Mouse (Mus musculus) small intestine, adult 2 months (tissue): Measurements from ENCODE around the gene Ubac2. TPM values are rescaled to one million over a fixed set of nuclear protein-coding genes. Genes with fewer than 3 reads are reported as not detected.

Experiments used
- H3K27ac ChIP-seq: fragments of 200-500 bp; 2 replicates; pipeline ENCODE4 v1.5.1; 2012; ENCODE audit warnings: low read depth, low read length, control low read depth, inconsistent platforms; ENCODE audit not compliant: insufficient read depth
- H3K27me3 ChIP-seq: fragments of 200-500 bp; 2 replicates; pipeline ENCODE4 v1.6.1; 2012; ENCODE audit warnings: mild to moderate bottlenecking, moderate library complexity, low read length, inconsistent platforms; ENCODE audit not compliant: control insufficient read depth, insufficient read depth
- H3K36me3 ChIP-seq: fragments of 200-500 bp; 2 replicates; pipeline ENCODE4 v1.6.1; 2012; ENCODE audit warnings: mild to moderate bottlenecking, low read length, control low read depth, inconsistent platforms; ENCODE audit not compliant: control insufficient read depth, insufficient read depth
- H3K4me1 ChIP-seq: fragments of 200-500 bp; 2 replicates; pipeline ENCODE4 v1.6.1; 2012; ENCODE audit warnings: low read length, inconsistent platforms, mixed read lengths; ENCODE audit not compliant: control insufficient read depth, insufficient read depth, insufficient read length
- H3K4me3 ChIP-seq: fragments of 200-500 bp; 2 replicates; pipeline ENCODE4 v1.5.1; 2012; ENCODE audit warnings: low read depth, mild to moderate bottlenecking, control low read depth, inconsistent platforms, low read length, moderate library complexity
- CTCF ChIP-seq: fragments of 200-500 bp; IDR thresholded peaks from 2 replicates; pipeline ENCODE4 v1.5.1; 2012; ENCODE audit warnings: low read depth, mild to moderate bottlenecking, control low read depth, inconsistent platforms, low read length, moderate library complexity, mixed read lengths; ENCODE audit not compliant: insufficient replicate concordance, insufficient read length; ENCODE audit errors: extremely low read depth
- POLR2A ChIP-seq: fragments of 200-500 bp; IDR thresholded peaks from 2 replicates; pipeline ENCODE4 v1.6.1; 2012; ENCODE audit warnings: low read depth, mild to moderate bottlenecking, control low read depth, inconsistent platforms, low read length, moderate library complexity
- WGBS: fragments of 180-500 bp; shearing (Covaris S2); methylation state at CpG from one replicate; pipeline ENCODE4 v1.1.7; 2018; 5-methylcytosine and 5-hydroxymethylcytosine counted together
- polyA plus RNA-seq: library from polyadenylated mRNA; depleted of rRNA; stranded (reverse); fragments of >200 nt; gene quantifications from 2 replicates; pipeline ENCODE4 v1.2.3, GENCODE M21; 2012

The Ubac2 gene
- polyA plus RNA-seq, 1 experiment = 48.4 TPM

GRCm38 (mm10) chr14:122017958-122018357 is 139.5 kb downstream of the Ubac2 start:
- Histone ChIP-seq H3K27ac (no peak overlapping the region), H3K4me3 (no peak overlapping the region), H3K27me3 (no peaks in the 10 kb centered on the region), H3K4me1 (peaks cover 6% of the 10 kb centered on the region; the same call in 1 of the 2 replicates), H3K36me3 (peaks cover 18% of the 10 kb centered on the region; the same call in 1 of the 2 replicates)
- WGBS = 39% methylated on average over 2 of the region's 2 CpGs
- no peak for TF ChIP-seq POLR2A
- no peak for TF ChIP-seq CTCF

- WGBS = 89% methylated on average over 2 of the region's 2 CpGs
- H3K36me3 ChIP-seq = peaks cover 19% of the 10 kb centered on the region; the same call in 1 of the 2 replicates
- no peak for TF ChIP-seq POLR2A
- no peak for TF ChIP-seq CTCF
- H3K27me3 ChIP-seq = no peaks in the 10 kb centered on the region
- H3K4me1 ChIP-seq = peaks cover 3% of the 10 kb centered on the region; the same call in 1 of the 2 replicates
- no peak overlapping the region for H3K4me3 ChIP-seq
- no peak overlapping the region for H3K27ac ChIP-seq
Measured at GRCm38 (mm10) chr14:122019389-122019788, 141.0 kb downstream of the Ubac2 start.

- no peak overlapping the region for H3K4me3 ChIP-seq
- peaks cover 15% of the 10 kb centered on the region; the same call in 1 of the 2 replicates for H3K36me3 ChIP-seq
- H3K4me1 ChIP-seq = peaks cover 3% of the 10 kb centered on the region; the same call in 1 of the 2 replicates
- TF ChIP-seq CTCF = no peak
- no peak for TF ChIP-seq POLR2A
- H3K27ac ChIP-seq = no peak overlapping the region
- H3K27me3 ChIP-seq = no peaks in the 10 kb centered on the region
- 92% methylated on average over 6 of the region's 6 CpGs for WGBS
Measured at GRCm38 (mm10) chr14:122020567-122020966, 142.1 kb downstream of the Ubac2 start.

GRCm38 (mm10) chr14:122023054-122023453 is 144.6 kb downstream of the Ubac2 start:
- WGBS = 92% methylated on average over 1 of the region's 1 CpGs

GRCm38 (mm10) chr14:122023928-122024327 is 145.5 kb downstream of the Ubac2 start:
- H3K4me3 ChIP-seq = no peak overlapping the region
- TF ChIP-seq CTCF (no peak), POLR2A (no peak)
- H3K27me3 ChIP-seq = no peaks in the 10 kb centered on the region
- H3K27ac ChIP-seq = no peak overlapping the region
- peaks cover 5% of the 10 kb centered on the region; the same call in 1 of the 2 replicates for H3K4me1 ChIP-seq
- H3K36me3 ChIP-seq = peaks cover 15% of the 10 kb centered on the region; the same call in 1 of the 2 replicates

More at GRCm38 (mm10) chr14:122023054-122023453, 144.6 kb downstream of the Ubac2 start:
- H3K27me3 ChIP-seq = no peaks in the 10 kb centered on the region
- no peak overlapping the region for H3K27ac ChIP-seq
- peaks cover 3% of the 10 kb centered on the region; the same call in 1 of the 2 replicates for H3K4me1 ChIP-seq
- H3K36me3 ChIP-seq = peaks cover 15% of the 10 kb centered on the region; the same call in 1 of the 2 replicates
- no peak for TF ChIP-seq CTCF
- no peak for TF ChIP-seq POLR2A
- H3K4me3 ChIP-seq = no peak overlapping the region

- H3K27ac ChIP-seq = no peak overlapping the region
- peaks cover 12% of the 10 kb centered on the region; the same call in 1 of the 2 replicates for H3K4me1 ChIP-seq
- TF ChIP-seq CTCF = no peak
- no peak for TF ChIP-seq POLR2A
- no peaks in the 10 kb centered on the region for H3K36me3 ChIP-seq
- no peak overlapping the region for H3K4me3 ChIP-seq
- H3K27me3 ChIP-seq = no peaks in the 10 kb centered on the region
- 57% methylated on average over 11 of the region's 11 CpGs for WGBS
Measured at GRCm38 (mm10) chr14:122028926-122029745, 150.7 kb downstream of the Ubac2 start.

- no peaks in the 10 kb centered on the region for H3K27me3 ChIP-seq
- H3K36me3 ChIP-seq = no peaks in the 10 kb centered on the region
- TF ChIP-seq POLR2A = no peak
- no peak for TF ChIP-seq CTCF
- no peak overlapping the region for H3K4me3 ChIP-seq
- peaks cover 12% of the 10 kb centered on the region for H3K4me1 ChIP-seq
- 70% methylated on average over 4 of the region's 4 CpGs for WGBS
- no peak overlapping the region for H3K27ac ChIP-seq
Measured at GRCm38 (mm10) chr14:122029851-122030250, 151.4 kb downstream of the Ubac2 start.
